Mouse (Mus musculus): ENCODE measurements around the gene Dkc1.

The Dkc1 gene

GRCm38 (mm10) chrX:75095369-75096162, at the start of gene Dkc1:
Gene Dkc1 (plus strand): TSS chrX:75095854.
- DNase-seq, result peak; percentile 89

- no peak for DNase-seq
These were observed 49.7 kb upstream of the Dkc1 start for GRCm38 (mm10) chrX:75045931-75046330.

- no peak for DNase-seq
These were observed 48.6 kb upstream of the Dkc1 start for GRCm38 (mm10) chrX:75046921-75047635.

- no peak for DNase-seq
These were observed 39.4 kb upstream of the Dkc1 start for GRCm38 (mm10) chrX:75056120-75056775.

GRCm38 (mm10) chrX:75082351-75082750, 13.3 kb upstream of the Dkc1 start:
- DNase-seq, result no peak

GRCm38 (mm10) chrX:75083982-75084773, 11.5 kb upstream of the Dkc1 start:
- peak; percentile 24 for DNase-seq

- DNase-seq, result no peak
These were observed 10.7 kb upstream of the Dkc1 start, which contains the start of gene Gab3 for GRCm38 (mm10) chrX:75084774-75085508. Gene Gab3 (minus strand): TSS chrX:75085458.

GRCm38 (mm10) chrX:75085654-75086053, 10.0 kb upstream of the Dkc1 start:
- no peak for DNase-seq

GRCm38 (mm10) chrX:75096163-75096770, 613 bp downstream of the Dkc1 start:
- DNase-seq, result no peak

- no peak for DNase-seq
These were observed 3.1 kb downstream of the Dkc1 start for GRCm38 (mm10) chrX:75098799-75099198.

- DNase-seq, result no peak
These were observed 6.6 kb downstream of the Dkc1 start for GRCm38 (mm10) chrX:75102293-75102692.

- no peak for DNase-seq
These were observed 19.9 kb downstream of the Dkc1 start for GRCm38 (mm10) chrX:75115550-75115949.

GRCm38 (mm10) chrX:75125606-75126005, 30.0 kb downstream of the Dkc1 start:
- no peak for DNase-seq

GRCm38 (mm10) chrX:75126893-75127292, 31.2 kb downstream of the Dkc1 start:
- DNase-seq, result no peak

GRCm38 (mm10) chrX:75128333-75128980, 32.8 kb downstream of the Dkc1 start:
- peak; percentile 11 for DNase-seq

- DNase-seq, result no peak
These were observed 33.8 kb downstream of the Dkc1 start for GRCm38 (mm10) chrX:75129474-75129873.

GRCm38 (mm10) chrX:75130467-75131160, 35.0 kb downstream of the Dkc1 start, which contains the start of gene Mpp1:
Gene Mpp1 (minus strand): TSS chrX:75131016.
- DNase-seq, result peak; percentile 60

GRCm38 (mm10) chrX:75136938-75137337, 41.3 kb downstream of the Dkc1 start:
- DNase-seq, result no peak

- no peak for DNase-seq
These were observed 42.1 kb downstream of the Dkc1 start for GRCm38 (mm10) chrX:75137729-75138128.

GRCm38 (mm10) chrX:75138182-75138581, 42.5 kb downstream of the Dkc1 start:
- DNase-seq, result no peak
